Mouse (Mus musculus) urinary bladder, postnatal 4 days (tissue): Measurements from ENCODE around the gene Dgat2l6.

ENCODE experiments used
- DNase-seq, 2 experiments: peaks; one replicate each; pipeline ENCODE4 v3.0.0; 2021 to 2022; ENCODE audit warnings: low spot score in 2 of 2

The Dgat2l6 gene

GRCm38 (mm10) chrX:100524471-100524870, at the start of gene Dgat2l6:
Gene Dgat2l6 (plus strand): TSS chrX:100524838.
- DNase-seq, result no peak

GRCm38 (mm10) chrX:100475569-100476223, 48.9 kb upstream of the Dgat2l6 start:
- no peak for DNase-seq

- peak; percentile 20 to 67 for DNase-seq
Measured at GRCm38 (mm10) chrX:100480317-100480716, 44.3 kb upstream of the Dgat2l6 start.

DNA sequence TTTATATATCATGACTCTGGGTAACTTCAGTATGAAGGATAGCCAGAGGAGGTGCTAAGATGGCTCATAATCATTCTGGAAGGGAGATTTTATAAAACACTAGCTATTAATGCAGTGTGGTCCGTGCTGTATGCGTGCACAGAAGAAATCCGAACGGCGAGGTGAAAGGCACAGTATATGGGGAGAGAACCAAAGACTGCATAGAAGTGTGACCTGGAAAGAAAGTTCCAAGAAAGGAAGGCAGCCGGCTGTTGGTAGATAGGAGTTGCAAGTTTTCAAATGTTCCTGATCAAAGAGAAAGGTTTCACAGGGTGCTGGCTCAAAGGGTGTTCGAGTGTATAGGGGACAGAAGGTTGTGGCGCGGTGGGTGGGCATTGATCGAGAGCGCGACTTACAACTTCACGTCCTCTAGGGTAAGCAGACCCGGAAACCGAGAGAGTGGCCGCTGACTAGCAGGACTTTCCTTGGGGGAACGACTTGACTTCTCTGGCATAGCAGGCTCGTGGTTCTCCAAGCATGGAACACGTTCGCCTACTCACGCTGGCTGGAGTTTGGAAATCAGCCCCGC, 31.1 kb upstream of the Dgat2l6 start:
- DNase-seq, result no peak

DNA sequence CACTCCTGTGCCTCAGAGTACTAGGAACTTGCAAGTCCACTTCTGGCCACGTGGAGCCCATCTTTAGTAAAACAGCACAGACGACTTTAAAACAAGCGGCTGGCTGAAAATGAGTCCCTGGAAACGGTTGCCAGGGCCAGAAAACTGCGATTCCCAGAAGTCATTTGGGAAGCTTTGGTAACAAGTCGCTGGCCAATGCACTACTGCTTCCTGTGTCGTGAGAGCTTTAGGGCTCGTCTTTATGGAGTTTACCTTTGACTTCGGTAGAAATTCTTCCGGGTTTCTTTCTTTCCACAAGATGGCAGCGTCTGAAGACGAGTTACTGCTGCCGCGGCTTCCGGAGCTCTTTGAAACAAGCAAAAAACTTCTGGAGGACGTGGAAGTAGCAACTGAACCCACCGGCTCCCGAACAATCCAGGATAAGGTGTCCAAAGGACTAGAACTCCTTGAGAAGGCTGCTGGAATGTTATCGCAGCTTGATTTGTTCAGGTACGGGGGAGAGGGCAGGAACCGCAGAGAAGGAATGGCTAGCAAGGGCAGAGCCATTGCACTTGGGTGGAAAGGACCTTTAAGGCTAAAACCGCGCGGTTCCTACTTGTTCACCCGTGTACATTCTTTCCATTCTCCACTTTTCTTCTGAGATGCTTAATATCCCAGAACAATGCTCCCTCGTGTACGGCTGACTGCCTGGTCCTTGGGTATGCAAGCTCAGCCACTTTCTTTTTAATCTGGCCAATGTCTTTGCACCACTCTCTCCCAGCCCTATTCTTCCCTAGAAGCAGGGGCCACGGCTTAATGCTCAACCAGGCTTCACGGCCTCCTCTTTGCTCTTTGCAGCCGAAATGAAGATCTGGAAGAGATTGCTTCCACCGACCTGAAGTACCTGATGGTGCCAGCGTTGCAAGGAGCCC, 30.3 kb upstream of the Dgat2l6 start, which contains the start of gene Igbp1:
Gene Igbp1 (plus strand): TSS at position 224 of the 911 bp plus-strand sequence.
- DNase-seq, result peak; percentile 68 to 74

GRCm38 (mm10) chrX:100504175-100504851, 20.3 kb upstream of the Dgat2l6 start:
- DNase-seq, result no peak

DNA sequence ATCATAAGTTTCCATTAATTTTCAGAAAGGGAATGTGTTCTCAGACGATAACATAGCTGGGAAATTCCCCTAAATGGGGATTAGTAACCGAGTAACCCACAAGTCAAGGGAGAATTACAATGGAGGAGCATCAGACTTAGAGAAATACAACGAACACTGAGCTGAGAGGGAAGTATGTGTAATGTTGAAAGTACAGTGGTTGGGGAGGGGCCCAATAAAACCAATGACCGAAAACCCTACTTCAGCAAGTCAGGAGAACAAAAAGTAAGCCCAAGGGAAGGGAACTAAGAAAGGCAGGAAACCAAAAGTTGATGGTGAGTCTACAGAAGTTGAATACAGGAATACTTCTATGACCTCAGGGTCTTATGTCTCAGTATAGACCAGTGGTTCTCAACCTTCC, 16.5 kb upstream of the Dgat2l6 start:
- DNase-seq, result no peak

- DNase-seq, result no peak
Measured at GRCm38 (mm10) chrX:100509921-100510320, 14.7 kb upstream of the Dgat2l6 start.

DNA sequence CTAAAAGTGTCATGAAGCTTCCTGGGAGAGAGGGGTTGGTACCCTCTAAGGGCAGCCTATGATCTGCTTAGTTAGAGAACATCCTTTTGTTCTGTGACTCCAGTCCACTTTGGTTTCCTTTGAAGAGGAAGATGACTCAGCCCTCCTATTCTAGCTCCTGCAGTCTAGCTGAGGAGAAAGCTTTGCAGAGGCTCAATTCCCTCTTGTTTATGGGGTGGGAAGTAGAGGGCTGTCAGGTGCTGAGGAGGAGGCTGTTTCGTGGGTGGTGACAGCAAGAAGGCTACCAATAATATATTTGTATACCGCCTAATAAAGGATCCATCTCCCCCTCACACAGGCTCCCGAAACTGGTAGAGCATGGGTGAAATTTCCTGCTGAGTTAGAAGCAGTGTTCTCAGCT, 8.0 kb upstream of the Dgat2l6 start:
- no peak for DNase-seq

DNA sequence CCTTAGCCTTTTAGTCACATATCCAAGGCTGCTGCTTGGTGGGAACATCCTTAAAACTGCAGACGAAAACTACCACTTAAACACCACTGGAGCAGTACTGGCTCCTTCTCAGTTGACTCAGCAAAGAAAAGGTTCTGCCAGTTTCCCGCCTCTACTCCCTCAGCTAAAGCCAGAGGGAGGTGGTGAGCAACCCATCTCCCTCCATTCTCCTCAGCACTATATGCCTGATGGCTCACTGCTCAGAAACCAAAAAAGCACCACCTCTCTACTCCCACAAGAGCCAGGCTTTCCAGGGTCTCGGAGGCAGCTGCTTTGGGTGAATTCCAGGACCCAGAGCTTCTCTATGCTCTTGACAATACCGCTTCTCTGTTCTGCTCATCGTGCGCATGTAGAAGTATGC, 7.0 kb upstream of the Dgat2l6 start:
- no peak for DNase-seq

DNA sequence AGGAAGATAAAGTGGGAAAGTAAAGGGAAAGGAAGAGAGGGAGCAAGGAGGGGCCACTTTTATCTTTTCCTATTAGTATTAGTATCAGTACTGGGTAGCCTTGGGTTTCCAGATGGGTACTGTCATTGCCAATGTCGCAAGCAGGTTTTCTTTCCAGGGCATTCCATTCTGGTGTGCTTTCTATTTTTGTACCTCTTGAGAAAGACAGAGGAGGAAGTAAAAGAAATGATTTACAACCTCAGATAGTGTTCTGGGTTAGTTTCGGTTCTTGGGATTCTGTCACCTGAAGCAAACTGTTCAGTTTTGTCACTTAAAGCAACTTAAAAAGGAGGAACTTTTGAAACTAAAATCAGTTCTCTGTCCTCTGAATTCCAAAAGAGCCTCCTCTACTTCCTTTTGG, 6.1 kb upstream of the Dgat2l6 start:
- DNase-seq, result no peak

DNA sequence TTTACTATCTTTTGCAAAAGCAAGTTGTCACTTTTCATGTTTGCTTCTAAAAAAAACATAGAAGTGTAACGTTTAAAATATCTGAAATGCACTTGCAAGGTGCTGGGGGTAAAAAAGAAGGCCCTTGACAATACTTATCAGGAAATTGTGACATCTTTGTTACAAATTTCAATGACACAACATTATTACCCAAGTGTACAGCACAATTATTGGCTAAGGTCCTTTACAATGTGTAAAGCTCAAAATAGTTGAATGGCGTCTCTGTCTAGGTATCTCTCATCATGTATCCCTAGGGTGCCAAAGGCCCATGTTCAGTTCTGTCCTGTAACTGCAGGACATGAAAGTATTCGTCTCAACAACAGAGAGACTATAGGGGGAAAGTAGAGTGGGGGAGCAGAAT, 31.4 kb downstream of the Dgat2l6 start:
- no peak for DNase-seq

- no peak for DNase-seq
Measured at GRCm38 (mm10) chrX:100565696-100566095, 41.1 kb downstream of the Dgat2l6 start.

- DNase-seq, result no peak
Measured at GRCm38 (mm10) chrX:100571951-100572350, 47.3 kb downstream of the Dgat2l6 start, which contains the start of gene Awat1. Gene Awat1 (plus strand): TSS chrX:100572251.

- no peak for DNase-seq
Measured at GRCm38 (mm10) chrX:100594791-100595190, 70.2 kb downstream of the Dgat2l6 start, which contains the start of gene P2ry4. Gene P2ry4 (minus strand): TSS chrX:100594869.
